Mouse (Mus musculus) MEL (cell line): ENCODE measurements around the gene Lsm7. TPM values are rescaled to one million over a fixed set of nuclear protein-coding genes. Genes with fewer than 3 reads are reported as not detected.

ENCODE experiments used
- DNase-seq: peaks from one replicate; pipeline ENCODE4 v3.0.0; 2011; ENCODE audit warnings: low read depth, low spot score
- H3K27ac ChIP-seq: 2 replicates; pipeline ENCODE4 v1.5.1; 2012; ENCODE audit warnings: low read depth, mild to moderate bottlenecking, control low read depth, low read length, moderate library complexity; ENCODE audit not compliant: control insufficient read depth
- H3K27me3 ChIP-seq, 2 experiments: fragments of 150-350 bp in 1 of 2; sonication (generic) in 1 of 2; 2 replicates each; pipeline ENCODE4 v1.6.1; 2012; ENCODE audit warnings: low read length in 2 of 2, mild to moderate bottlenecking in 2 of 2, improper control_type of control experiment in 1 of 2, moderate library complexity in 1 of 2; ENCODE audit not compliant: insufficient read depth in 2 of 2, control insufficient read depth in 1 of 2
- H3K36me3 ChIP-seq, 2 experiments: 2 replicates each; pipeline ENCODE4 v1.6.1; 2012 to 2014; ENCODE audit warnings: low read length in 2 of 2, improper control_type of control experiment in 1 of 2, inconsistent platforms in 1 of 2, mild to moderate bottlenecking in 1 of 2; ENCODE audit not compliant: insufficient read depth in 2 of 2, control insufficient read depth in 1 of 2
- H3K4me1 ChIP-seq, 2 experiments: fragments of 150-350 bp in 1 of 2; sonication (generic) in 1 of 2; 2 replicates each; pipeline ENCODE4 v1.6.1; 2012; ENCODE audit warnings: low read length in 2 of 2, improper control_type of control experiment in 1 of 2, mild to moderate bottlenecking in 1 of 2; ENCODE audit not compliant: insufficient read depth in 2 of 2, control insufficient read depth in 1 of 2
- H3K4me3 ChIP-seq, 2 experiments: fragments of 150-350 bp in 1 of 2; sonication (generic) in 1 of 2; 2 replicates each; pipeline ENCODE4 v1.5.1; 2012; ENCODE audit warnings: low read depth in 2 of 2, low read length in 2 of 2, mild to moderate bottlenecking in 2 of 2, moderate library complexity in 2 of 2, control low read depth in 1 of 2, improper control_type of control experiment in 1 of 2; ENCODE audit not compliant: control insufficient read depth in 1 of 2, insufficient read depth in 1 of 2
- H3K79me2 ChIP-seq: 2 replicates; pipeline ENCODE4 v1.6.1; 2012; ENCODE audit warnings: mild to moderate bottlenecking, low read length, moderate library complexity; ENCODE audit not compliant: control insufficient read depth, poor library complexity, insufficient read depth
- H3K9ac ChIP-seq: 2 replicates; pipeline ENCODE4 v1.6.1; 2012; ENCODE audit warnings: low read depth, mild to moderate bottlenecking, control low read depth, low read length, moderate library complexity; ENCODE audit not compliant: control insufficient read depth, poor library complexity, severe bottlenecking
- H3K9me3 ChIP-seq: fragments of 150-350 bp; sonication (generic); replicated peaks from 2 replicates; pipeline ENCODE4 v1.6.1; 2012; ENCODE audit warnings: mild to moderate bottlenecking, low read length, improper control_type of control experiment, moderate library complexity; ENCODE audit not compliant: insufficient read depth
- CHD1 ChIP-seq: IDR thresholded peaks from 2 replicates; pipeline ENCODE4 v1.6.1; 2012; ENCODE audit warnings: low read depth, mild to moderate bottlenecking, inconsistent platforms, low read length, improper control_type of control experiment
- CTCF ChIP-seq, 3 experiments: IDR thresholded peaks in 2 of 3; conservative IDR thresholded peaks in 1 of 3; 2 replicates each; pipeline ENCODE4 v1.5.1; 2011 to 2012; ENCODE audit warnings: low read length in 3 of 3, low read depth in 2 of 3, mild to moderate bottlenecking in 2 of 3, improper control_type of control experiment in 1 of 3, inconsistent platforms in 1 of 3, mixed read lengths in 1 of 3, moderate library complexity in 1 of 3; ENCODE audit not compliant: control insufficient read depth in 1 of 3, insufficient read depth in 1 of 3, poor library complexity in 1 of 3, severe bottlenecking in 1 of 3
- EP300 ChIP-seq, 2 experiments: IDR thresholded peaks; 2 replicates each; pipeline ENCODE4 v1.6.1; 2011; ENCODE audit warnings: improper control_type of control experiment in 2 of 2, low read length in 2 of 2, low read depth in 1 of 2, mild to moderate bottlenecking in 1 of 2
- HCFC1 ChIP-seq: IDR thresholded peaks from 2 replicates; pipeline ENCODE4 v1.6.1; 2012; ENCODE audit warnings: low read depth, mild to moderate bottlenecking, inconsistent platforms, low read length, improper control_type of control experiment, moderate library complexity
- JUND ChIP-seq: IDR thresholded peaks from 2 replicates; pipeline ENCODE4 v1.6.1; 2011; ENCODE audit warnings: low read depth, mild to moderate bottlenecking, improper control_type of control experiment, low read length
- KAT2A ChIP-seq: conservative IDR thresholded peaks from 2 replicates; pipeline ENCODE4 v1.6.1; 2012; ENCODE audit warnings: low read depth, low read length, improper control_type of control experiment, inconsistent platforms
- MAFK ChIP-seq: IDR thresholded peaks from 2 replicates; pipeline ENCODE4 v1.6.1; 2011; ENCODE audit warnings: low read depth, mild to moderate bottlenecking, low read length, improper control_type of control experiment, borderline replicate concordance
- MAX ChIP-seq: IDR thresholded peaks from 2 replicates; pipeline ENCODE4 v1.6.1; 2011; ENCODE audit warnings: low read length, improper control_type of control experiment
- MEF2A ChIP-seq: IDR thresholded peaks from 2 replicates; pipeline ENCODE4 v1.6.1; 2014; ENCODE audit warnings: low read depth, mild to moderate bottlenecking, inconsistent platforms, low read length, improper control_type of control experiment; ENCODE audit not compliant: poor library complexity, insufficient replicate concordance, severe bottlenecking; ENCODE audit errors: extremely low read depth
- MXI1 ChIP-seq: IDR thresholded peaks from 2 replicates; pipeline ENCODE4 v1.6.1; 2011; ENCODE audit warnings: mild to moderate bottlenecking, low read depth, low read length, improper control_type of control experiment
- MYC ChIP-seq: IDR thresholded peaks from 2 replicates; pipeline ENCODE4 v1.6.1; 2011; ENCODE audit warnings: low read depth, mild to moderate bottlenecking, low read length, improper control_type of control experiment, moderate library complexity
- NRF1 ChIP-seq: IDR thresholded peaks from 2 replicates; pipeline ENCODE4 v1.6.1; 2014; ENCODE audit warnings: low read depth, mild to moderate bottlenecking, inconsistent platforms, low read length, improper control_type of control experiment, moderate library complexity; ENCODE audit not compliant: poor library complexity, insufficient read depth, severe bottlenecking
- POLR2AphosphoS2 ChIP-seq: IDR thresholded peaks from 2 replicates; pipeline ENCODE4 v1.6.1; 2011; ENCODE audit warnings: low read length, improper control_type of control experiment
- RAD21 ChIP-seq: IDR thresholded peaks from 2 replicates; pipeline ENCODE4 v1.6.1; 2011; ENCODE audit warnings: mild to moderate bottlenecking, low read depth, low read length, improper control_type of control experiment
- RCOR1 ChIP-seq: IDR thresholded peaks from 2 replicates; pipeline ENCODE4 v1.6.1; 2012; ENCODE audit warnings: low read depth, mild to moderate bottlenecking, inconsistent platforms, low read length, improper control_type of control experiment
- SIN3A ChIP-seq: IDR thresholded peaks from 2 replicates; pipeline ENCODE4 v1.6.1; 2012; ENCODE audit warnings: low read length, improper control_type of control experiment, inconsistent platforms
- SMC3 ChIP-seq: IDR thresholded peaks from 2 replicates; pipeline ENCODE4 v1.6.1; 2011; ENCODE audit warnings: low read depth, low read length, improper control_type of control experiment
- TAL1 ChIP-seq: IDR thresholded peaks from 2 replicates; pipeline ENCODE4 v1.6.1; 2012; ENCODE audit warnings: mild to moderate bottlenecking, inconsistent platforms, low read length, moderate library complexity, mixed read lengths
- TBP ChIP-seq: IDR thresholded peaks from 2 replicates; pipeline ENCODE4 v1.8.0; 2011; ENCODE audit warnings: low read depth, low read length, improper control_type of control experiment
- UBTF ChIP-seq: IDR thresholded peaks from 2 replicates; pipeline ENCODE4 v1.6.1; 2012; ENCODE audit warnings: low read depth, mild to moderate bottlenecking, inconsistent platforms, low read length, improper control_type of control experiment, moderate library complexity, borderline replicate concordance; ENCODE audit not compliant: insufficient read depth
- USF1 ChIP-seq: IDR thresholded peaks from 2 replicates; pipeline ENCODE4 v1.6.1; 2014; ENCODE audit warnings: low read depth, mild to moderate bottlenecking, inconsistent platforms, low read length, improper control_type of control experiment, moderate library complexity
- USF2 ChIP-seq, 2 experiments: IDR thresholded peaks; 2 replicates each; pipeline ENCODE4 v1.6.1; 2011 to 2012; ENCODE audit warnings: improper control_type of control experiment in 2 of 2, low read length in 2 of 2, borderline replicate concordance in 1 of 2, inconsistent platforms in 1 of 2, low read depth in 1 of 2, mild to moderate bottlenecking in 1 of 2; ENCODE audit not compliant: insufficient read depth in 1 of 2
- ZKSCAN1 ChIP-seq: IDR thresholded peaks from 2 replicates; pipeline ENCODE4 v1.6.1; 2012; ENCODE audit warnings: low read depth, mild to moderate bottlenecking, inconsistent platforms, low read length, improper control_type of control experiment, moderate library complexity
- ZNF384 ChIP-seq: IDR thresholded peaks from 2 replicates; pipeline ENCODE4 v1.6.1; 2012; ENCODE audit warnings: low read depth, mild to moderate bottlenecking, inconsistent platforms, low read length, improper control_type of control experiment
- polyA plus RNA-seq, 2 experiments: library from polyadenylated mRNA; stranded (reverse) in 1 of 2; unstranded in 1 of 2; fragments of >175 nt in 1 of 2; fragments of >200 nt in 1 of 2; gene quantifications; 2 replicates each; pipeline versions ENCODE4 v1.2.1 to v1.2.4; 2012; ENCODE audit warnings: low replicate concordance in 2 of 2, low read depth in 1 of 2; ENCODE audit not compliant: insufficient read length in 2 of 2, insufficient read depth in 1 of 2, missing spikeins in 1 of 2
- total RNA-seq: library from RNA; depleted of rRNA; stranded (reverse); fragments of 300-350 nt; gene quantifications from 2 replicates; pipeline ENCODE4 v1.2.3, GENCODE M21; 2012

The Lsm7 gene
- total and polyA plus RNA-seq, 3 experiments, result 246 to 637 TPM; not detected in 1

- no peak overlapping the region for H3K27ac ChIP-seq
- H3K9ac ChIP-seq, result no peak overlapping the region
- DNase-seq, result peak; percentile 89
- no peak overlapping the region for H3K4me3 ChIP-seq
- no peak for TF ChIP-seq JUND
- no peak for TF ChIP-seq KAT2A
- TF ChIP-seq TAL1, result no peak
- TF ChIP-seq CHD1, result no peak
- TF ChIP-seq EP300 (IDR thresholded peaks at IDR 0.05; ENCODE audit: low read depth in 1 of 2, low read length in 2 of 2), result no peak
- TF ChIP-seq RAD21, result no peak
- no peak for TF ChIP-seq USF2 (IDR thresholded peaks at IDR 0.05; ENCODE audit: borderline replicate concordance in 1 of 2, insufficient read depth in 1 of 2, low read depth in 1 of 2, low read length in 2 of 2)
- TF ChIP-seq POLR2AphosphoS2, result no peak
- TF ChIP-seq ZNF384, result no peak
- no peak for TF ChIP-seq MAFK
- TF ChIP-seq MEF2A, result no peak
- no peak for TF ChIP-seq MXI1
- TF ChIP-seq RCOR1, result no peak
- TF ChIP-seq ZKSCAN1, result no peak
- H3K27me3 ChIP-seq, result no peaks in the 10 kb centered on the region
- peaks cover 4% of the 10 kb centered on the region; the same call in 1 of the 2 replicates for H3K79me2 ChIP-seq
- peaks cover 0 to 9% of the 10 kb centered on the region in 2 experiments; a peak in 2 of 4 replicates for H3K4me1 ChIP-seq
- H3K36me3 ChIP-seq, result no peaks in the 10 kb centered on the region
- H3K9me3 ChIP-seq, result no peaks in the 10 kb centered on the region
Measured at GRCm38 (mm10) chr10:80848571-80848970, 6.4 kb downstream of the Lsm7 start.

DNA sequence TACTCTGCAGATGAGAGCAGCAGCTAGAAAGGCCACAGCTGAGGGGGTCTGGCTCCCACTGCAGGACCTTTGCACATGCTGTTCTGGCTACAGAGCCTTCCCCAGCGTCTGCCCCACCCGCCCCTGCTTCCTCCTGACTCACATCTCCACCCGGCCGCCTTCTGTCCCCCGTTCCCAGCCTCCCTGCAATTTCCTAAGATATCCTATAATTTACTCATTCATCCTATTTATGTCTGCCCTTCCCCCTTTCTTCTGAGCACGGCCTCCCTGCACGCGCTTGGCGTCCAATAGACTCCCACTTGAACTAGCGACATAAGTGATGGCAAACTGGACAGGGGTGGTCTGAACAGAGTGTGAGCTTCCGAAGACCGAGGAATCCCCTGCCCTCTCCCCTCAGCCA lies 9.3 kb downstream of the Lsm7 start:
- Histone ChIP-seq H3K9me3 (no peaks in the 10 kb centered on the region), H3K4me1 (peaks cover 0 to 9% of the 10 kb centered on the region in 2 experiments; a peak in 2 of 4 replicates), H3K4me3 (no peak overlapping the region), H3K36me3 (no peaks in the 10 kb centered on the region), H3K9ac (no peak overlapping the region), H3K79me2 (no peaks in the 10 kb centered on the region)
- no peak for DNase-seq
- TF ChIP-seq NRF1, result no peak
- no peak for TF ChIP-seq UBTF
- TF ChIP-seq ZKSCAN1, result no peak
- no peak for TF ChIP-seq SMC3
- TF ChIP-seq ZNF384, result no peak
- TF ChIP-seq SIN3A, result no peak
- TF ChIP-seq USF1, result no peak
- no peak for TF ChIP-seq TBP
- no peak for TF ChIP-seq POLR2AphosphoS2
- TF ChIP-seq MYC, result no peak
- TF ChIP-seq KAT2A, result no peak
- TF ChIP-seq MAX, result no peak
- no peak for TF ChIP-seq TAL1
- TF ChIP-seq CTCF (IDR thresholded peaks at IDR 0.05 in 2 of 3, conservative IDR thresholded peaks at IDR 0.05 in 1 of 3; ENCODE audit: control insufficient read depth in 1 of 3, insufficient read depth in 1 of 3, low read depth in 2 of 3, low read length in 3 of 3, poor library complexity in 1 of 3, severe bottlenecking in 1 of 3), result no peak
- no peak for TF ChIP-seq USF2 (IDR thresholded peaks at IDR 0.05; ENCODE audit: borderline replicate concordance in 1 of 2, insufficient read depth in 1 of 2, low read depth in 1 of 2, low read length in 2 of 2)
- TF ChIP-seq HCFC1, result no peak
- TF ChIP-seq, all 39 proteins: peak for 0
- H3K27ac ChIP-seq, result no peak overlapping the region
- no peaks in the 10 kb centered on the region for H3K27me3 ChIP-seq
